ENCODE assay signal across 26 mouse cellular contexts in the genomic region with DNA sequence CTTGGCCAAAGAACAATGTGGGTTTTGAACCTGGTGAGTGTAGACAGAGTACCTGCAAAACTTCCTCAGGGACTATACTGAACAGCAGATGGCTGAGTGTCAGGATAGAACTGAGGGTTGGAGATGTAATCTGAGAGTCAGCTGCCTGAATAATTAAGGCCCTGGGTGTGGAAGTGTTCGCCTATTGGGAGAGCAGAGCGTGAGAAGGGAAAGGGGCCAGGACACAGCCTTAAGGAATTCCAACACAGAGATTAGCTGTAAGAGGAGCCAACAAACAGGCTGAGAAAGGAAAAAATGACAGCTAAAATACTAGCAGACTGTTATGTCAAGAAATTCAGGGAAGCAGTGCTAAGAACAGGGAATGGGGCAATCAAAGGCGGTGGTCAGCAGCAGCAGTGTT.
DNase-seq lines count a peak whose midpoint lies in the region; ATAC-seq lines count a peak whose summit lies in the region.
"Had no signal": no experiment of that assay in that cellular context is flagged by ENCODE, and none has a peak within 500 bp of the region (broad histone marks: within the 10 kb centered on the region; RNA-seq: fewer than 3 reads in every experiment).

No protein-coding gene starts in this region.

- H3K4me3 ChIP-seq in embryonic facial prominence, embryonic 14.5 days (ENCODE audit: low read depth, low read length), result no peak overlapping the region
- no peak overlapping the region for H3K4me3 ChIP-seq in embryonic facial prominence, embryonic 10.5 days
- H3K4me3 ChIP-seq in limb, embryonic 11.5 days (ENCODE audit: low read depth, low read length), result no peak overlapping the region
- no peak overlapping the region for H3K4me3 ChIP-seq in limb, embryonic 10.5 days
- H3K4me3 ChIP-seq: embryonic facial prominence, embryonic 15.5 days; gastrocnemius, adult 2 months; limb, embryonic 13.5 days; liver, embryonic 13.5 days; lung, embryonic 15.5 days had no signal

- ATAC-seq in embryonic facial prominence, embryonic 14.5 days (ENCODE audit: low read depth), result peak; percentile 53
- no peak for ATAC-seq in limb, embryonic 11.5 days (ENCODE audit: insufficient number of reproducible peaks, low FRiP score, low TSS enrichment, low read depth)
- ATAC-seq: forebrain, postnatal 0 days; inflammation-experienced regulatory T-cells, adult 6 months had no signal

- 0 out of 2 replicates have a peak overlapping the region, but pooled peaks have one; percentile 39 for H3K27ac ChIP-seq in embryonic facial prominence, embryonic 14.5 days (replicated peaks; ENCODE audit: low read depth, low read length)
- no peak overlapping the region for H3K27ac ChIP-seq in embryonic facial prominence, embryonic 10.5 days (replicated peaks)
- H3K27ac ChIP-seq in limb, embryonic 11.5 days (replicated peaks; ENCODE audit: low read depth, low read length), result no peak overlapping the region
- H3K27ac ChIP-seq in limb, embryonic 10.5 days, result no peak overlapping the region
- H3K27ac ChIP-seq: embryonic facial prominence, embryonic 15.5 days; gastrocnemius, adult 2 months; hindbrain, embryonic 14.5 days; limb, embryonic 13.5 days; liver, embryonic 13.5 days; lung, embryonic 15.5 days had no signal

- intact Hi-C loops in heart, postnatal 25 days (cut with DNase I), result no loop called here

- no peaks in the 10 kb centered on the region for H3K9me3 ChIP-seq in embryonic facial prominence, embryonic 14.5 days (ENCODE audit: control insufficient read depth, low read length)
- 0 out of 2 replicates have a peak, but pooled peaks cover 3% of the 10 kb centered on the region for H3K9me3 ChIP-seq in embryonic facial prominence, embryonic 10.5 days
- H3K9me3 ChIP-seq in limb, embryonic 11.5 days (ENCODE audit: control insufficient read depth, low read length), result no peaks in the 10 kb centered on the region
- H3K9me3 ChIP-seq in limb, embryonic 10.5 days (replicated peaks), result no peaks in the 10 kb centered on the region
- H3K9me3 ChIP-seq: embryonic facial prominence, embryonic 15.5 days; limb, embryonic 13.5 days; liver, embryonic 13.5 days; lung, embryonic 15.5 days had no signal

- no peaks in the 10 kb centered on the region for H3K36me3 ChIP-seq in embryonic facial prominence, embryonic 14.5 days (ENCODE audit: control insufficient read depth, insufficient read depth, low read length)
- H3K36me3 ChIP-seq in embryonic facial prominence, embryonic 10.5 days (replicated peaks), result no peaks in the 10 kb centered on the region
- H3K36me3 ChIP-seq in limb, embryonic 11.5 days (ENCODE audit: control insufficient read depth, insufficient read depth, low read length), result no peaks in the 10 kb centered on the region
- no peaks in the 10 kb centered on the region for H3K36me3 ChIP-seq in limb, embryonic 10.5 days
- H3K36me3 ChIP-seq: embryonic facial prominence, embryonic 15.5 days; limb, embryonic 13.5 days; liver, embryonic 13.5 days; lung, embryonic 15.5 days had no signal

- WGBS in embryonic facial prominence, embryonic 14.5 days, result 53% methylated on average over 3 of the region's 3 CpGs
- WGBS in embryonic facial prominence, embryonic 10.5 days, result 63% methylated on average over 3 of the region's 3 CpGs
- 61% methylated on average over 3 of the region's 3 CpGs for WGBS in limb, embryonic 11.5 days
- WGBS in limb, embryonic 10.5 days, result 46% methylated on average over 3 of the region's 3 CpGs

- no peak overlapping the region for H3K4me2 ChIP-seq in embryonic facial prominence, embryonic 14.5 days (ENCODE audit: low read depth, low read length)
- H3K4me2 ChIP-seq in limb, embryonic 11.5 days (ENCODE audit: low read depth, severe bottlenecking), result no peak overlapping the region
- H3K4me2 ChIP-seq: embryonic facial prominence, embryonic 15.5 days; hindbrain, embryonic 14.5 days; limb, embryonic 13.5 days; liver, embryonic 13.5 days; lung, embryonic 15.5 days; midbrain, embryonic 11.5 days had no signal

- peak; percentile 69 for DNase-seq in embryonic facial prominence, embryonic 14.5 days (ENCODE audit: low spot score)
- no peak for DNase-seq in embryonic facial prominence, embryonic 10.5 days (ENCODE audit: low spot score)
- DNase-seq in limb, embryonic 11.5 days (ENCODE audit: low spot score), result peak; percentile 10
- no peak for DNase-seq in limb, embryonic 10.5 days (ENCODE audit: low spot score)
- peak; percentile 16 for DNase-seq in adipocyte (ENCODE audit: low spot score)
- peak; percentile 7 for DNase-seq in heart, postnatal 25 days (ENCODE audit: low spot score)
- DNase-seq in left cerebral cortex, adult 8-10 months (ENCODE audit: low spot score in 2 of 2), result no peak
- DNase-seq in adrenal gland, postnatal 36 days, result no peak
- DNase-seq: adrenal gland, adult 8-10 months; cerebellum, adult 2 months; cerebellum, postnatal 36 days; embryo, embryonic 11 days; forebrain, postnatal 0 days; gastrocnemius, adult 2 months; kidney, adult 2 months; kidney, postnatal 14 days; liver, embryonic 13.5 days; right cerebral cortex, adult 18-20 months; thymus, adult 2 months; thymus, postnatal 4 days had no signal

- peaks cover 9% of the 10 kb centered on the region; the same call in 1 of the 2 replicates for H3K4me1 ChIP-seq in embryonic facial prominence, embryonic 14.5 days (ENCODE audit: control insufficient read depth, insufficient read depth, low read length)
- peaks cover 5% of the 10 kb centered on the region for H3K4me1 ChIP-seq in embryonic facial prominence, embryonic 10.5 days
- H3K4me1 ChIP-seq in limb, embryonic 11.5 days (ENCODE audit: control insufficient read depth, insufficient read depth, low read length), result no peaks in the 10 kb centered on the region
- no peaks in the 10 kb centered on the region for H3K4me1 ChIP-seq in limb, embryonic 10.5 days
- H3K4me1 ChIP-seq: embryonic facial prominence, embryonic 15.5 days; limb, embryonic 13.5 days; liver, embryonic 13.5 days; lung, embryonic 15.5 days had no signal

- H3K27me3 ChIP-seq in embryonic facial prominence, embryonic 14.5 days (replicated peaks; ENCODE audit: control insufficient read depth, insufficient read depth, low read length), result no peaks in the 10 kb centered on the region
- no peaks in the 10 kb centered on the region for H3K27me3 ChIP-seq in embryonic facial prominence, embryonic 10.5 days (replicated peaks; ENCODE audit: low read depth, poor library complexity, severe bottlenecking)
- H3K27me3 ChIP-seq in limb, embryonic 11.5 days (ENCODE audit: control insufficient read depth, insufficient read depth, low read length), result no peaks in the 10 kb centered on the region
- H3K27me3 ChIP-seq in limb, embryonic 10.5 days (ENCODE audit: low read depth, poor library complexity, severe bottlenecking), result no peaks in the 10 kb centered on the region
- H3K27me3 ChIP-seq: embryonic facial prominence, embryonic 15.5 days; limb, embryonic 13.5 days; liver, embryonic 13.5 days; lung, embryonic 15.5 days had no signal

- no peak overlapping the region for H3K9ac ChIP-seq in embryonic facial prominence, embryonic 14.5 days (ENCODE audit: low read depth, low read length)
- H3K9ac ChIP-seq in limb, embryonic 11.5 days (ENCODE audit: low read length), result no peak overlapping the region
- H3K9ac ChIP-seq: embryonic facial prominence, embryonic 15.5 days; forebrain, postnatal 0 days; hindbrain, embryonic 14.5 days; limb, embryonic 13.5 days; liver, embryonic 13.5 days; lung, embryonic 15.5 days had no signal

Comparison
In these comparisons a context has a peak if more than half of its experiments do, and no peak if none do; other contexts are left out.
1. DNase-seq: peak in embryonic facial prominence, embryonic 14.5 days (single experiment), limb, embryonic 11.5 days (single experiment), adipocyte (single experiment) and heart, postnatal 25 days (single experiment); none in embryonic facial prominence, embryonic 10.5 days (single experiment), limb, embryonic 10.5 days (single experiment), left cerebral cortex, adult 8-10 months (0 of 2) and adrenal gland, postnatal 36 days (0 of 2).